Mouse (Mus musculus): ENCODE data around the gene Hivep1.

Hivep1 gene

DNA sequence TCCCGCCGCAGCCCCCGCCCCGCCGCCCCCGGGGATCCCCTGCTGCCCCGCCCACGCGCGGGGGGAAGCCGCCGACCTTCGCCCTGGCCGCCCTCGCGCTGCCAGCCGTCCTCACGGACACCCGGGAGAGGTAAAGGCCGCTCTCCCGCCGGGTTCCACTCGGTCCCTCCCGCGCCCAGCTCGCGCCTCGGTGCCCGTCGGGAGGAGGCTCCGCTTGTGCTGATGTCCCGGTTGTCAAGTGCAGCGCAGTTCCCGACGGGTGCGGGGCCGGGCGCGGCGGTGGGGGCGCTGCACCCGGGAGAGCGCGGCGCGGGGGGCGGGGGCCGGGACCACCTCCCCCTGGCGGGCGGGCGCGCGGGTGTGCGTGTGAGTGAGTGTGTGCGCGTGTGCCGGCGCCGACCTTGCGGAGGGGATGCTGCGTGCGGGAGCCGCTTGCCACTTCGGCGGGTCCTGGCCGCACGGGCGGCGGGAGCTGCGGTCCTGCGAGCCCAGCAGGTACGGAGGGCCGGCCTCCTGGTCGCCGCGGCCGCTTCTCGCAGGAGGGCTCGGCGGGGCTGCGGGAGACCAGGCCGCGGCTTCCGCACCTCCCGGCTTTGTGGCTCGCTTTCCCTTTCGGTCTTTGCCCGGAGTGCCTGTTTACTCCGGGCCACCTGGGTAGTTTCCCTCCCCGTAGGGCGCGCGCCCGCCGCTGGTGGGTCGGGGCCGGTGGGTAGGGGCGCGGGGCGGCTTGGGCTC lies at the start of gene Hivep1:
Hivep1 (plus strand) TSS at position 61 of the 735 bp plus-strand sequence.
- under 1% methylated on average over 99 of the region's 100 CpGs for WGBS

DNA sequence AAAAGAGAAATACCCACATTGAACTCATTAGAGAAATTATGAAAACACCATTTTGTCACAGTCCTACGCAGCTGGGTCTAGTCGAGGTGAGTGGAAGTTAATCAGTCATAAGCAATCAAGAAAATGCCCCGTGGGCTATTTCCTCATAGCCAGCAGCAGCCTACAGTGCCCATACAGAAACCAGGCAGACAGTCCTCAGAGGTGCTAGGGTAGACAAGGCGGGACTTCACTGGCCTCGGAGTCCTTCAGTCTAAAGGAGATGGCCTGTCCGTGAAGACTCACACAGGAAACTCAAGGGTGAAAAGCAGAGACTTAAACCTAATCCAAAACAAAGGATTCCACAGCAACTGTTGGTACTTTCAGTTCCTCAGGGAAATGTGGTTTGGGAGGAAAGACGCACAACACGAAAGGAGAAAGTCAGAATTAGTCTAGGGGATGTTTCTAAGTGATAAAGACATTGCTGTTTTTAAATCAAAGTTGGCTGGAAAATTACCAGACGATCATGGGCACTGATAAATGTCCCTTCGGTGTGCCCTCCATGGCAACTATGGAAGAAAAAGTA lies 36.3 kb upstream of the Hivep1 start:
- 53% methylated on average over 10 of the region's 10 CpGs for WGBS

DNA sequence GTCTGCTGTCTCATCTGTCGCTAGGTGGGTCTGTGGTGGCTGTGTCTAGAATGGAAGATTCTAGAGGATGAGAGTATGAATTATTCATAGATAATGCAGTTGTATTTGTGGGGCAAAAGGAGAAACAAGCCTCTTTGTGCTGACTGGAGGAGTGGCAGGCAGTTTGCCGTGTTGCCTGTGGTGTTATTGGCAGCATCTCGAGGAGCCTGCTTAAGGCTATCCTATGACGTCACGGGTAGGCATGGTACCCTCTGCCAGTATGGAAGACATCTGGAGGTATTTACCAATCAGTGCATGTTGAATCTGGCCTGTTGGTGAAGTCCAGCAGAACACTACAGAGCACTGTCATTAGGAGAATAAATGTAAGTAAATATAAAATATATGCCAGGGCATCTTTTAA lies 35.6 kb upstream of the Hivep1 start:
- 44% methylated on average over 5 of the region's 5 CpGs for WGBS

DNA sequence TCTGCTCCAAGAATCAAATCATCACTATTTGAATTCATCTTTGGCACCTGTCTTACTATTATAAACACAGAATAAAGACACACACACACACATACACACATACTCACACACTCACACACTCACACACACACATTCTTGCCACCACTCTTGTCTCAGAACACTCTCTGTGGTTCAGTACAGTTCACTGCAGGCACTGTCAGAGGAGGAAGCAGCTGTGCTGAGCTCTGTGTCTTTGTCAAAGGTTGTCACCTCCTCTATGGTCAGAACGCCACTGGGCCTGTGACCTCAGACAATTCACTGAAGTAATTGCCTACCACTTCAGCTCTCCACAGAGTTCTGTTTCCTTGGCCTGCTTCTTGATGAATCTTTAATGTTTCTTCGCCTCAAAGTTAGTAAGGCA lies 33.5 kb upstream of the Hivep1 start:
- 82% methylated on average over 2 of the region's 2 CpGs for WGBS

DNA sequence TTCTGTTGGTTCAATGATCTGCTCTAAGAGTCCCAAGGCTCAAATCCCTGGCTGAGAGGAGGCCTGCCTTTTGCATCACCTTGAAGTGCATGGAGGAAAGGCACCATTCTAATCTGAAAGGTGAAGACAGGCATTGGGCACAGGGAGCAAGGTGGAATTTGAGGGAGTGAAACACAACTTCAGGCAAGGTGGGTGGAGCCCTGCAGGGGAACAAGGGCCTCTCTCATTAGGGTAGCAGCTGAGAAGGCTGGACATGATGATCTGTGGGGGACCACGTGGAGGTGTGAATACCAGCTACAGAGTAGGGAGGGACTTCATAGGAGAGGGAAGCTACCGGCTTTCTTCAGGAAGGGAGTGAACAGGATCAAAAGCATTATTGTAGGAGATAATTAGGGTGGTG lies 10.6 kb upstream of the Hivep1 start:
- WGBS = 46% methylated on average over 2 of the region's 2 CpGs

- 74% methylated on average over 7 of the region's 7 CpGs for WGBS
Measured at GRCm38 (mm10) chr13:42043431-42043830, 8.4 kb upstream of the Hivep1 start.

GRCm38 (mm10) chr13:42048991-42049773 lies 2.6 kb upstream of the Hivep1 start:
- under 1% methylated on average over 48 of the region's 48 CpGs for WGBS

DNA sequence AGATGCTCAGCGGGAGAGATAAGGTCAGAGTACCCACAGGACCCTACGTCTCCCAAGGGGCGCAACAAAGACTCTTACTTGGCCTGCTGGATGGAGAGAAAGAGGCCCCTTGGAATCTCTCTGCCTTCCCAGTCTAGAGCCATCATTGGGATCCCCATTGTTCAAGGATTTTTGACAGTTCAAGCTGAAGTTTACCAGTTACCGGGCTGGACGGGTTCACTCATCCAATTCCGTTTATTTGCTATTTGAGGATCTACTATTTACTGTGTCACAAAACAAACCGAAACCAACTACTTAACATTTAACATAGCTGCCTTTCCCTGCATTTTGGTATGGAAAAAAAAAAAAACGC lies 2.1 kb upstream of the Hivep1 start:
- WGBS = 2% methylated on average over 8 of the region's 8 CpGs

GRCm38 (mm10) chr13:42050160-42050559 lies 1.7 kb upstream of the Hivep1 start:
- WGBS = 7% methylated on average over 3 of the region's 3 CpGs

DNA sequence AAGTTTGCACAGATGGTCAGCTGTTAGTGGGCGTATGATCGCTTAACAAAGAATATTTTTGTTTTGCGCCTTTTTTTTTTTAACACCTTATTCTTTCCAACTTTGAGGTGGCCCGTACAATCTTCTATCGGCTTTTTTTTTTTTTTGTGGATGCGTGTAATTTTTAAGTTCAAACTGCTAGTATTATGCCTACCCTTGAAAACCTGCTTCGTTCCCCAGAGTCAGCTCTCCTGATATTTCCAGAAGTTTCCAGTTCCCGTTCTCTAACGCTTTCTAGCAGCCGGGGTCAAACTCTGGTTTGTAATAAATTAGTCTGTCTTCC lies 980 bp upstream of the Hivep1 start:
- 1% methylated on average over 10 of the region's 10 CpGs for WGBS

DNA sequence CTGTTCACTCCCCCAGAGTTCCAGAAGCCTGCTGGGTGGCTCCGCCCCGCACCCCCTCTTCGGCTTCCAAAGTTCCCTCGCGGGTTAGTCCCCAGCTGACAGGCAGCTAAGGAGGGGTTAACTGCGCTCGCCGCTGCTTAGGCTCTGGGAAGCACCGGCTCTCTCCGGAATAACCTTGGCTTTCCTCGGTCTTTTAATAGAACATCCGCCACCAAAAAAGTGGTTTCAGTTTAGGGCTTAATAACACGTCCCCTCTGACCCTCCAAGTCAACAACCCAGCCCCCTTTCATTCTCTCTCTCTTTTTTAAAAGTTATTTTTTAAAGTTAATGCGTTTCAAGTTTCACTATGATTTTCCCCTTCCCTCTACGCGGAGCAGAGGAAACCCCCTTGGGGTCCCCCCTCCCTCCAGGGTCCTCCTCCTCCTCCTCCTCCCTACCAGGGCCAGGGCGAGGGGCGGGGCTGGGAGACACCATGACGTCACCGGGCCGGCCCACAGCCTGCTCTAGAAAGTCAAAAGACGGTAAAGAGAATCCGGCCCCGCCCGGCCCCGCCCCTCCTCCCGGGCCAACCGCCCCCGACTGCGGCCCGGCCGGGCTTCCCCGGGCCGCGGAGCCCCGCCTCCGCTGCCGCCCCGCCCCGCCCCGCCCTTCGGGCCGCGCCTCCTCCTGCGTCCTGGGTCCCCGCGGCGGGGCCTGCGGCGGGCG lies 467 bp upstream of the Hivep1 start:
- WGBS = under 1% methylated on average over 39 of the region's 51 CpGs

- WGBS = 3% methylated on average over 41 of the region's 41 CpGs
Measured at GRCm38 (mm10) chr13:42052696-42053541, 1.1 kb downstream of the Hivep1 start.

DNA sequence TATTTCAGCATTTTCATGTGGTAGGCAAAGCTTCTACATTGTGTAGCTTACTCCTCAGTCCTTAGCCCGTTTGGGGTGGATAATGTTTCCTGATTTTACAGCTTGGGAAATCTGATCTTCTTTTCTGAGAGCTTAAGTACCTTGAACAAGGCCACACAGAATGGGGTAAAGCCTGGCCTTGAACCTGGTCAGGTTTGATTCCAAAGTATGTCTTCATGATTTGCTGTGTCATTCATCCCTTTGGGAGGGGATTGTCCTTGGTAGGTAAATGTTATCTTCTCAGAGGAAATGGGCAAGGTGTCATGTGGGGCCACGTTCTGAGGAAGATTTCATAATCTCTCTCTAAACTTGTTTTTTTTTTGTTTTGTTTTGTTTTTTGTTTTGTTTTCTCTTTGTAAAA lies 1.8 kb downstream of the Hivep1 start:
- WGBS = 49% methylated on average over 2 of the region's 2 CpGs

- 62% methylated on average over 3 of the region's 3 CpGs for WGBS
Measured at GRCm38 (mm10) chr13:42054138-42054537, 2.3 kb downstream of the Hivep1 start.

DNA sequence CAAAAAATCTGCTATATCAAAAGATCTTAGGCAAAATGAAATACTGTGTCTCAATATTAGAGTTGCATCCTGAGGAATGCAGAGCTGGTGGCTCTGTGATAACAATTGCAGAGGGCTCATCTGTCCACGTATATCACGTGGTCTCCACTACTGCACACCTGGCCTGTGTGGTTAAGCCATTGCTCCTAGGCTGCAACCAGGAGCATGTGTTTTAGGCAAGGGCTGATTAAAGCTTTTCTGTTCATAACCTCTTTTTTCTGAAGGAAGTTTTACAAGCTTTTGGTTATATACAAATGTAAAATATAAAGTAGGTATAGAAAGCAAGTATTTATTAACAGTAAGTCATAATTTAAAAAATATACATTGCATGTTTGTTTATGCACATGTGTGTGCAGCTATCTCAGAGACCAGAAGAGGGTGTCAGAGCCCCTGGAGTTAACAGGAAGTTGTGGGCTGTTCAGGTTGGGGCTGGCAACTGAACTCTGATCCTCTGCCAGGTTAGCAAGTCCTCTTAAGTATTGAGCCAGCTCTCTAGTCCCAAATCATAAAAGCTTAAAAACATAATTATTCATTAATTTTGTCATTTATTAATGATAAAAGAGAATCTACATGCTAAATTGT lies 5.0 kb downstream of the Hivep1 start:
- 96% methylated on average over 2 of the region's 2 CpGs for WGBS

DNA sequence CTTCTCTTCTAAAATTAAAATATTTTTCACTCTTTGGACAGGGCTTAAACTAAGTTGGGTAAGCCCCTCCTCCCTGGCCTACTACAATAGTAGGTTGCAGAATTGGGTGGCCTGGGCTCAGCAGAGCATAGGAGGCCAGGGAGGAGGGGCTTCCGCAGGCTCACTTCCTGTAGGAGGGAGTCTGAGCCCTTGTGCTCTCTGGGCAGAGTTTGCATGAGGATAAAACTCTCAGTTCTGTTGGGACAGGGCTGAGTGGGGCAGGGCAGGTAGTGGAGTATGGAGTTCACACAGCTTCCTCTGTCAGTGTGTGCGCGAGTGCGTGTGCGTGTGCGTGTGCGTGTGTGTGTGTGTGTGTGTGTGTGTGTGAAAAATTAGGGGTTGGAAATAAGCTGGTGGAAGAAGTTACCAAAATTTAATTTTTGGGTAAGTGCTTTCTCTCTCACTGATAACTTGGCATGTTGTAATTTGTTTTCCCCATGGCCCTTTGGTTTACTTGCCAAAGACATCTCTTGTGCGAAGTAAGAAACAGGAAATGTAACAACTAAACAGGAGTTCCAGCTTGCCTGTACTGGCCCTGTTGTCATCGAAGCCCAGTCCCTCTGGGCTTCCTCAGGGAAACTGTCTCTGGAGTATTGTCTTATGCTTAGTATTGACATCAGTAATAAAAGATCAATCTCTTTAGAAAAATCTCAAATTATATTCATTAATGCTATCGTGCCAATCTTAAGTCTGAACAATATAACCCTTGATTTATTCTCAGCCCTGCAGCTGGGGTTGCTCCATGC lies 9.2 kb downstream of the Hivep1 start:
- 74% methylated on average over 10 of the region's 10 CpGs for WGBS

DNA sequence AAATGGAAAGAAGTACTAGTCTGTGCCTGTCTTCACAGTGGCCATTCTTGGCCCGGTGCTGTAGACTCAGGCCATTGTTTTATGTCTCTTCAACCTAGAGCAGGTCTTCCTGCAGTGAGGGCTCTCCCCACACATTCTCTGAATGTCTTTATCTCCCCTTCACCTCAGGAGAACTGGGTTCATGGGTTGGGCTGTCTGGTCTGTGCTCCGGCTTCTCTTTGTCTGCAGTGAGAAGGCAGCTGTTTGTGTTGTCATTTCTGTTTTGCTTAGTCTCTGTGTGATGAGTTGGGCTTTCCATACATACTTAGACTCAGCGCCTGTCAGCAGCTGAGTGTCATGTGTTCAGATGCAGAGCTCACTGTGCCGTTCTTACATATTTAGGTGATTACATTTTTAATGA lies 18.4 kb downstream of the Hivep1 start:
- 68% methylated on average over 4 of the region's 4 CpGs for WGBS

GRCm38 (mm10) chr13:42071011-42071410 lies 19.2 kb downstream of the Hivep1 start:
- WGBS = 88% methylated on average over 6 of the region's 6 CpGs

DNA sequence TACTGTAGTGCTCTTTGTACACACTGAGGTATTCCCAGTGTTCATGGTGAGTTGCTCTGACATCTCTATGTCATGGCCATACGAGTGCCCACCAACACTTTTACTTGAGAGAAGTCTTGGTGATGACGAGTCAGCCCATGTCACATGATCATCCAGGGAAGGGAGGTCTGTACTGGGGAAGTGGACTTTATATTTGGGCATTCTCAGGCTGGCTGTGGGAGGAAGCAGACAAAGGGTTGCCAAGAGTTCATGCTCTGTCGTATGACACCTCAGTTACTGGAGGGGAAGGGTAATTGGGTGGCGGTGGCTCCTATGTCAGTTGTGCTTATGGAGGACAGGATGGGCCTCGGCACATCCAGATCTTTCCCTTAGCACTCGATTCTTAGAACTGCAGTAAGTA lies 21.5 kb downstream of the Hivep1 start:
- 73% methylated on average over 6 of the region's 6 CpGs for WGBS

- WGBS = 94% methylated on average over 5 of the region's 5 CpGs
Measured at GRCm38 (mm10) chr13:42075546-42075945, 23.7 kb downstream of the Hivep1 start.
